Mouse (Mus musculus) thymus, adult 18-20 months (tissue): ENCODE measurements around the gene Zfp146.
A peak's percentile ranks its signal among the peaks of the same experiment; 100 is the strongest.
"Not testable (repeated sequence)": the region's sequence is repeated elsewhere in the genome, so short reads cannot be mapped to it uniquely, and the experiment has no call there.

Experiments
- DNase-seq, 2 experiments: peaks; one replicate each; pipeline ENCODE4 v3.0.0; 2022; ENCODE audit warnings: mixed read lengths in 2 of 2

Gene Zfp146

GRCm38 (mm10) chr7:30189116-30189491 lies 19.6 kb upstream of the Zfp146 start:
- no peak for DNase-seq

GRCm38 (mm10) chr7:30188344-30189115 lies 19.0 kb upstream of the Zfp146 start:
- DNase-seq = no peak

GRCm38 (mm10) chr7:30184641-30185348 lies 15.2 kb upstream of the Zfp146 start:
- no peak for DNase-seq

- peak; percentile 75 to 89 for DNase-seq
These were observed 14.3 kb upstream of the Zfp146 start, which contains the start of gene Cox7a1 for GRCm38 (mm10) chr7:30183879-30184289. Gene Cox7a1, plus strand, starts transcription at chr7:30184144.

- DNase-seq = not testable (repeated sequence)
These were observed 13.6 kb upstream of the Zfp146 start for GRCm38 (mm10) chr7:30183189-30183588.

GRCm38 (mm10) chr7:30181929-30182328 lies 12.4 kb upstream of the Zfp146 start:
- not testable (repeated sequence) for DNase-seq

GRCm38 (mm10) chr7:30181308-30181707 lies 11.8 kb upstream of the Zfp146 start:
- DNase-seq = peak in 1 of 2 experiments; percentile 24

- DNase-seq = no peak
These were observed 8.7 kb upstream of the Zfp146 start for GRCm38 (mm10) chr7:30178256-30178655.

- peak in 1 of 2 experiments; percentile 16 for DNase-seq
These were observed 6.9 kb upstream of the Zfp146 start for GRCm38 (mm10) chr7:30176474-30176873.

GRCm38 (mm10) chr7:30170283-30170951 lies 867 bp upstream of the Zfp146 start:
- no peak for DNase-seq

- no peak for DNase-seq
These were observed 502 bp downstream of the Zfp146 start for GRCm38 (mm10) chr7:30168914-30169582.

GRCm38 (mm10) chr7:30164745-30165144 lies 4.8 kb downstream of the Zfp146 start:
- no peak for DNase-seq

- no peak for DNase-seq
These were observed 6.4 kb downstream of the Zfp146 start for GRCm38 (mm10) chr7:30163113-30163512.

GRCm38 (mm10) chr7:30155507-30155906 lies 14.0 kb downstream of the Zfp146 start:
- no peak for DNase-seq

- DNase-seq = no peak
These were observed 15.5 kb downstream of the Zfp146 start for GRCm38 (mm10) chr7:30154040-30154439.

GRCm38 (mm10) chr7:30147011-30147410 lies 22.5 kb downstream of the Zfp146 start:
- DNase-seq = no peak

GRCm38 (mm10) chr7:30143555-30144209 lies 25.9 kb downstream of the Zfp146 start:
- peak; percentile 43 to 50 for DNase-seq

GRCm38 (mm10) chr7:30143170-30143554 lies 26.4 kb downstream of the Zfp146 start:
- DNase-seq = no peak

- no peak for DNase-seq
These were observed 32.7 kb downstream of the Zfp146 start for GRCm38 (mm10) chr7:30136826-30137225.

- no peak for DNase-seq
These were observed 37.2 kb downstream of the Zfp146 start for GRCm38 (mm10) chr7:30132396-30132795.

- DNase-seq = no peak
These were observed 39.6 kb downstream of the Zfp146 start for GRCm38 (mm10) chr7:30129900-30130299.

GRCm38 (mm10) chr7:30122188-30122530 lies 47.4 kb downstream of the Zfp146 start:
- DNase-seq = no peak
